Mouse (Mus musculus) intestine, embryonic 14.5 days (tissue): ENCODE data around the gene Ccdc142. TPM values are rescaled to one million over a fixed set of nuclear protein-coding genes. Genes with fewer than 3 reads are reported as not detected.

ENCODE experiments used
- ATAC-seq: fragments of 200-750 bp; cut with Nextera tagmentation; replicated peaks from 2 replicates; pipeline ENCODE4 v1.8.0; 2017; ENCODE audit warnings: low read depth, moderate number of reproducible peaks, moderate TSS enrichment, moderate library complexity; ENCODE audit not compliant: low FRiP score, low TSS enrichment
- DNase-seq: peaks from one replicate; pipeline ENCODE4 v3.0.0-alpha.2; 2018; ENCODE audit warnings: low spot score
- H3K27ac ChIP-seq: fragments of 300-500 bp; sonication (generic); 2 replicates; pipeline ENCODE4 v1.5.1; 2014; ENCODE audit warnings: low read depth, mild to moderate bottlenecking, control low read depth
- H3K27me3 ChIP-seq: fragments of 300-500 bp; sonication (generic); replicated peaks from 2 replicates; pipeline ENCODE4 v1.6.1; 2014; ENCODE audit warnings: low read length, control low read depth; ENCODE audit not compliant: control insufficient read depth, insufficient read depth
- H3K36me3 ChIP-seq: fragments of 300-500 bp; sonication (generic); 2 replicates; pipeline ENCODE4 v1.6.1; 2014; ENCODE audit warnings: low read length, control low read depth; ENCODE audit not compliant: control insufficient read depth, insufficient read depth
- H3K4me1 ChIP-seq: fragments of 300-500 bp; sonication (generic); replicated peaks from 2 replicates; pipeline ENCODE4 v1.6.1; 2014; ENCODE audit warnings: low read length, control low read depth, mixed read lengths; ENCODE audit not compliant: control insufficient read depth, insufficient read depth
- H3K4me2 ChIP-seq: fragments of 300-500 bp; sonication (generic); 2 replicates; pipeline ENCODE4 v1.6.1; 2014; ENCODE audit warnings: low read length
- H3K4me3 ChIP-seq: fragments of 300-500 bp; sonication (generic); 2 replicates; pipeline ENCODE4 v1.5.1; 2014; ENCODE audit warnings: low read depth, low read length, control low read depth, mixed read lengths
- H3K9ac ChIP-seq: fragments of 300-500 bp; sonication (generic); 2 replicates; pipeline ENCODE4 v1.6.1; 2014; ENCODE audit warnings: mild to moderate bottlenecking, low read length
- H3K9me3 ChIP-seq: fragments of 300-500 bp; sonication (generic); 2 replicates; pipeline ENCODE4 v1.6.1; 2016; ENCODE audit warnings: low read length, control low read depth; ENCODE audit not compliant: control insufficient read depth
- WGBS: fragments of 180-500 bp; shearing (Covaris S2); extraction: QIAGEN DNeasy Blood & Tissue Kit; methylation state at CpG from one replicate; pipeline ENCODE4 v1.1.7; 2014; 5-methylcytosine and 5-hydroxymethylcytosine counted together
- polyA plus RNA-seq: library from polyadenylated mRNA; unstranded; fragments of >200 nt; fragmentation: Nextera tagmentation; extraction: Ambion mirVana; gene quantifications from 2 replicates; pipeline ENCODE4 v1.2.1, GENCODE M21; 2014

The Ccdc142 gene
- polyA plus RNA-seq, 1 experiment from 2014 or later: 2.9 TPM

DNA sequence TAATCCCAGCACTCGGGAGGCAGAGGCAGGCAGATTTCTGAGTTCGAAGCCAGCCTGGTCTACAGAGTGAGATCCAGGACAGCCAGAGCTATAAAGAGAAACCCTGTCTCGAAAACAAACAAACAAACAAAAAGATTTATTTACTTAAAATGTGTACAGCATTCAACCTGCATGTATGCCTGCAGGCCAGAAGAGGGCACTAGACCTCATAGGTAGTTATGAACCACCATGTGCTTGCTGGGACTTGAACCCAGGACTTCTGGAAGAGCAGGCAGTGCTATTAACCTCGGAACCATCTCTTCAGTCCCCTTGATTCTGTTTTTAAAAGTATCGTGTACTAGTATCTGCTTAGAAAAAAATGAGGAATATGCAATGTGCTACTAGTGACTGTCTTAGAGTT is 26.0 kb downstream of the Ccdc142 start:
- Histone ChIP-seq H3K4me3 (no peak overlapping the region), H3K4me2 (no peak overlapping the region), H3K36me3 (no peaks in the 10 kb centered on the region), H3K27me3 (no peaks in the 10 kb centered on the region), H3K9ac (no peak overlapping the region), H3K27ac (no peak overlapping the region), H3K9me3 (no peaks in the 10 kb centered on the region), H3K4me1 (peaks cover 15% of the 10 kb centered on the region; the same call in 1 of the 2 replicates)
- no peak for DNase-seq
- no peak for ATAC-seq
- 92% methylated on average over 5 of the region's 5 CpGs for WGBS

DNA sequence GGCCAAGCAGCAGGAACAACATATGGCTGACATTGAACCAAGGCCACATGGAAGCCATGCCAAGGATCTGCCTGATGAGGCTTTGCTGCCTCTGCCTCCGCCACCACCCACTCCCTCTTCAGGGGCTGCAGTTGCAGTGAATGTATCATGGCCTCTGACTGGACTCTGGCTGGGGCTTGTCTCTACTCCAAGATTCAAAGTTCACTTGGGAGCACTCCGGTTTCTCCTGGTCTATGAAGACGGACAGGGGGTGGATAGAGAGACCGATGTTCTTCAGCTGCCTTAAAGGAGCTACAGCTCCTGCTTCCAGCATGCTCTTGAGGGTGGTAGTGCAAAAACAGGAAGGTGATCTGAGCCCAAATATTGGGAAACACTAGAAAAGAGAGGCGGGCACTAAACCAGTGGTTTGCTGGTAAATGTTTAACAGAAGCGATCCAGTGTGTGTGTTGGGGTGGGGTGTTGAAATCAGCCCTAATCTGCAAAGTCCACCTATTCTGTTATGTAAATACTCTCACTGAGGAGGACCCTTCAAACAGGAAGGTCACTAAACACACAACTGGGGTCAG is 30.2 kb downstream of the Ccdc142 start:
- Histone ChIP-seq H3K9me3 (no peaks in the 10 kb centered on the region), H3K4me1 (peaks cover 14% of the 10 kb centered on the region; the same call in 1 of the 2 replicates), H3K36me3 (no peaks in the 10 kb centered on the region), H3K4me2 (0 out of 2 replicates have a peak overlapping the region, but pooled peaks have one; percentile 0), H3K9ac (no peak overlapping the region), H3K27me3 (no peaks in the 10 kb centered on the region), H3K27ac (peak overlapping the region; percentile 48), H3K4me3 (no peak overlapping the region)
- DNase-seq: no peak
- ATAC-seq: peak; percentile 40; the same call in 1 of the 2 replicates
- WGBS: 50% methylated on average over 6 of the region's 6 CpGs

DNA sequence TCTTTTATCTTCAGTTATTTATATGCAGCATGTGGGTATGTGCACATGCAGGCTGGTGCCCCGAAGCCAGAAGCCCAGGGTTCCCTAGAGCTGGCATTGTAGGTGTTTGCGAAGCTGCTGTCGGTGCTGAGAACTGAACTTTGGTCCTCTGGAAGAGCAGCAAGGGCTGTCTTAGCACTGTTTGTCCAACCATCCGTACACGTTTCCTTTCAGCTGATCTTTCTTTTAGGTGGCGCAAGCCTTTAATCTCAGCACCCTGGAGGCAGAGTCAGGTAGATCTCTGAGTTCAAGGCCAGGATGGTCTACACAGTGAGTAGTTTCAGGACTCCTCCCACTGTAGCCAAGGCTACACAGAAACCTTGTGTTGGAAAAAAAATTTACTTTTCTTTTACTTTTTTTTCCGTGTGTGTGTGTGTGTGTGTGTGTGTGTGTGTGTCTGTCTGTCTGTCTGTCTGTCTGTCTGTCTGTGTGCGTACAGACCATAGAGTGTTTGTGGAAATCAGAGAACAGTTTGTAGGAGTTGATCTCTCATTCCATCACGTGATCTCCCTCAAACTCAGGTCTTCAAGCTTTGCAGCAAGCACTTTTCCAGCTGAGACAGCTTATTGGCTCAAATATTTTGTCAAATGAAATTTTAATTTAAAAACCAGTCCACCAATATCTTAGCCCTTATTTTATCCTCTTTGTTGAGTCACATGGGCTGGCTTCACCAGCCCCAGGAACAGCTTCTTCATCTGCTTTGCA is 30.9 kb downstream of the Ccdc142 start:
- H3K9me3 ChIP-seq: no peaks in the 10 kb centered on the region
- H3K4me3 ChIP-seq: no peak overlapping the region
- no peak for DNase-seq
- no peak overlapping the region for H3K4me2 ChIP-seq
- no peaks in the 10 kb centered on the region for H3K27me3 ChIP-seq
- no peak overlapping the region for H3K27ac ChIP-seq
- H3K36me3 ChIP-seq: no peaks in the 10 kb centered on the region
- WGBS: 79% methylated on average over 9 of the region's 9 CpGs
- no peak for ATAC-seq
- peaks cover 14% of the 10 kb centered on the region; the same call in 1 of the 2 replicates for H3K4me1 ChIP-seq
- no peak overlapping the region for H3K9ac ChIP-seq

DNA sequence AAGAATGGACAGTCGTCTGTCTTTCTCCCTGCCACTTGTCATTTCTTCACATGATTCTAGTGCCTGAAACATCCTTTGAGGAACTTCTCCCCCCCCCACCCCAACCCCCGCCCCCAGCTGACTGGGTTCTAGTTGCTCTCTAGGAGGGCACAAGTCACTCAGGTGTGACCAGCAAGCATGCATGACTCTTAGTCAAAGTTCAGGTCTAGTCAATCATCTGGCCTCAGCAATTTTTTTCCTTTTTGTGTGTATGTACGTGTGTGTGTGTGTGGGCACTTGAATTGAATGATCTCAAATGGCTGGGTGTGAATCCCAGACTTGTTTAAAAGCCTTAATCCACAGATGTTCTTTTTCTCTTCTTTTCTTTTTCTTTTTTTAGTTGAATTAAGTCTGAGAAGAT is 32.8 kb downstream of the Ccdc142 start:
- Histone ChIP-seq H3K36me3 (no peaks in the 10 kb centered on the region), H3K9ac (no peak overlapping the region), H3K9me3 (no peaks in the 10 kb centered on the region), H3K4me1 (peaks cover 28% of the 10 kb centered on the region), H3K27me3 (no peaks in the 10 kb centered on the region), H3K27ac (no peak overlapping the region), H3K4me3 (no peak overlapping the region), H3K4me2 (no peak overlapping the region)
- no peak for DNase-seq
- ATAC-seq: no peak
- whole genome bisulfite sequencing: 70% methylated on average over 3 of the region's 3 CpGs

DNA sequence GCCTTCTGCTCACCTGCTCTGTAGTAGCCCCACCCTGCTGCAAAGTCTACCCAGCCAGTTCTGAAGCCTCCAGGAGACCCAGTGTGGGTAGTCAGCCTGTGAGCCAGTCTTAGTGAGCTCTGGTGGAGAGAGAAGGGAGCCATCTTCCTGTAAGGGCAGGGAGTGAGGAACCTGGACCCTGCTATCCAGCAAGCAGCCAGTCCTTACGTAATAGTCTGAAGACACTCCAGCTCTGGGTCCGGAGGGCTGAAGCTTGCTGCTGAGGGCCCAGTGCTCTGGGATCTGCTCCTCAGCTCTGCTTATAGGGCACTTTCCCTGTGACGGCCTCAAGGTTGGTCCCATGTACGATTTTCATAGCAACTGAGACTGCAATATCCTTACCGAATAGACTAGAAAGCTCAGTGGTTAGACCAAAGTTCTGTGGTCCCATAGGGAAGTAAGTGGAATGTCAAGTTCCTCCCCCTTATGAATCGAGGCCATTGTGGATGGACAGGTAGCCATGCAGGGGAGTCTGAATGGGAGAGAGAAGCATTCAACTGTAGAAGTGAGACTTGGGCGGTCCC is 33.6 kb downstream of the Ccdc142 start, which contains the start of gene Rtkn:
Gene Rtkn, plus strand, starts transcription at position 513 of the 563 bp plus-strand sequence.
- ATAC-seq (no peak), DNase-seq (no peak)
- H3K27me3 ChIP-seq: no peaks in the 10 kb centered on the region
- peaks cover 31% of the 10 kb centered on the region for H3K4me1 ChIP-seq
- H3K4me3 ChIP-seq: peak within 1 kb of the TSS; percentile 64
- H3K27ac ChIP-seq: peak within 1 kb of the TSS; percentile 100
- no peaks in the 10 kb centered on the region for H3K36me3 ChIP-seq
- WGBS: 63% methylated on average over 7 of the region's 7 CpGs
- no peaks in the 10 kb centered on the region for H3K9me3 ChIP-seq
- peak within 1 kb of the TSS; percentile 80 for H3K4me2 ChIP-seq
- H3K9ac ChIP-seq: peak within 1 kb of the TSS; percentile 93

DNA sequence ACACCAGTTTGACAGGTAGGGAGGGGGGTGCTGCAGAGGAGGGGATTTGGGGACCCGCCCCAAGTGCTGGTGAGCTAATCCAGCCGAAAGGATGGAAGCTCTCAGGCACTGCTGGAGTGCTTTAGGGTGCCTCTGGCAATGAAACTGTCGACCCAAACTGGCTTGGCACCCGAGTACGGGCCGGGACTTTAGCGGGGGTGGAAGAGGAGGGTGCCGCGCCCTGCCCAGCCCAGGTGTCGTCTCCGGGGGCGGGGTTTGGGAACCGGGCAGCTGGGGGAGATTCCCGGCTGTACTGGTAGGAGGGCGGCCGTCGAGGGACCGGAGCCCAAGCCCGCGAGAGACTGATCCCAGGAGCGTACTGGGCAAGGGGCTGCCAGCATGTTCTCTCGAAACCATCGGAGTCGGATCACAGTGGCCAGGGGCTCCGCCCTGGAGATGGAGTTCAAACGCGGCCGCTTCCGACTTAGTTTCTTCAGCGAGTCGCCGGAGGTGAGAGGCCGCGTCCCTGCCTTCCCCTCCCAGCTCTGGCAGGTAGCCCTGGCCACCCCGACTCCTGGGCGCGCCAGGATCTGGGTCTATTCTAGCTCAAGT is 34.3 kb downstream of the Ccdc142 start:
- Histone ChIP-seq H3K9ac (peak overlapping the region; percentile 93), H3K4me1 (peaks cover 31% of the 10 kb centered on the region), H3K27me3 (no peaks in the 10 kb centered on the region), H3K4me3 (peak overlapping the region; percentile 64), H3K27ac (peak overlapping the region; percentile 100), H3K9me3 (no peaks in the 10 kb centered on the region), H3K36me3 (no peaks in the 10 kb centered on the region), H3K4me2 (peak overlapping the region; percentile 80)
- WGBS: 5% methylated on average over 37 of the region's 37 CpGs
- DNase-seq: no peak
- ATAC-seq: no peak

DNA sequence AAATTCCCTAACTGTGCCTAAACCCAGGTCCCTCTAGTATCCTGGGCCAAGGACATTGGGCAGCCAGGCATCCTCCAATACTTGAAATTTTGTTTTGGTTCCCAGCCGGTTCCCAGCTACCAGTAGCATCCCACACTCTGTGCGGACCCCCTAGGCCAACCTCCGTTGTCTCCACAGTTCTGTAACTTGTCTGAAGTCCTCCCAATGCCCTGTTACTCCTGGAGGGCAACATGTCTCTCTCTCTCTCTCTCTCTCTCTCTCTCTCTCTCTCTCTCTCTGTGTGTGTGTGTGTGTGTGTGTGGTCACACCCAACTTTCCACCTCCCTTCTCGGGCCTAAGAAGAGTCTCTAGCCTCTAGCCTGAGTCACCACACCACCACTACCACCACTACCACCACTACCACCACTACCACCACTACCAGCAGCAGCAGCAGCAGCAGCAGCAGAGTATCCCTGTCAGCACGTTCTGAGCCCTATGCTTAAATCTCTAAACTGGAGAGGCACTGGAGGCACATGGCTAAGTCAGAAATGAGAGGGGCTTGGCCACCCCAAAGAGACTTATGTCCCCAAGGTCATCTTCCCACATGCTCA is 35.0 kb downstream of the Ccdc142 start:
- no peaks in the 10 kb centered on the region for H3K27me3 ChIP-seq
- WGBS: 21% methylated on average over 5 of the region's 5 CpGs
- 0 out of 2 replicates have a peak, but pooled peaks have one; percentile 1 for ATAC-seq

DNA sequence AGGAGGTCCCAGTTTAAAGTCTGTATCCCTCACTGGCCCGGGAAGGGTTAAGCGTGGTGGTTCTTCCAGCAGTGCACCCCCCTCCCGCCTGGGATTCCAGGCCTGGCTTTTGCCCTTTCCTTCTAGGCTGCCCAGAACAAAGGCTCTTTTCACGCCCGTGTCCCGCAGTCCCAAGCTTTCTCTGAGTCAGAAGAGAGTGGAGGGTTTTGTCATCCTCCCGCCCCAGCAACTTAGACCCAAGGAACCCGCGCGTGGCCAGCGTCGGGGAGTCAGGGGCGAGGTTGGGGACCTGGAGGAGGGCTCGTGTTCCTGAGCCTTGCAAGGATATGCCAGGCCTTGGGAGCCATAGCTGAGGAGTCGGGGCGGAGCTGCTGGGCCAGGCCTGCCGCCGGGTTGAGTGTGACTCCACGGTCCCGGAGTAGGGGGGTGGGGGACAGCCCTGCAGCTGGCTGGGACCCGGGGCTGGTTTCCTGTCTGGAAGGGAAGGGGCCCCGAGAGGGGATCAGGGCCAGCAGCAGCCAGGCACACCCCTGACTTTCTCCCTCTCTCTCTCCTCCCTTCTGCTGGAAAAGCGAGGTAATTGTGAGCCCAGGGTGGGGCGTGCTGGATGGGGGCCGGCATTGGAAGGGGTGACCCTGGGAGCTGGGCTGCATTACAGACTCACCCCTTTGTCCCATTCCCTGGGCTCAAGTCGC is 35.6 kb downstream of the Ccdc142 start:
- under 1% methylated on average over 25 of the region's 26 CpGs for WGBS
- Histone ChIP-seq H3K4me3 (peak overlapping the region; percentile 64), H3K27me3 (no peaks in the 10 kb centered on the region), H3K9ac (peak overlapping the region; percentile 93), H3K4me2 (peak overlapping the region; percentile 80), H3K4me1 (peaks cover 38% of the 10 kb centered on the region), H3K27ac (peak overlapping the region; percentile 100), H3K9me3 (no peaks in the 10 kb centered on the region), H3K36me3 (no peaks in the 10 kb centered on the region)
- DNase-seq (peak; percentile 95), ATAC-seq (peak; percentile 83)

More for the DNA sequence above, 35.0 kb downstream of the Ccdc142 start:
- Histone ChIP-seq H3K9me3 (no peaks in the 10 kb centered on the region), H3K4me3 (peak overlapping the region; percentile 64), H3K9ac (peak overlapping the region; percentile 93), H3K4me1 (peaks cover 32% of the 10 kb centered on the region), H3K4me2 (peak overlapping the region; percentile 80), H3K27ac (peak overlapping the region; percentile 100), H3K36me3 (no peaks in the 10 kb centered on the region)
- no peak for DNase-seq
